Mouse (Mus musculus): Measurements from ENCODE around the gene Adgrf4. TPM values are rescaled to one million over a fixed set of nuclear protein-coding genes. Genes with fewer than 3 reads are reported as not detected.

The Adgrf4 gene
- polyA plus RNA-seq (2016; fragmentation: Nextera tagmentation; extraction: Ambion mirVana): not detected in 2 replicates

- Histone ChIP-seq H3K36me3 (no peaks in the 10 kb centered on the region), H3K27ac (replicated peaks) (no peak within 1 kb of the TSS), H3K4me1 (no peaks in the 10 kb centered on the region), H3K4me3 (no peak within 1 kb of the TSS), H3K9me3 (replicated peaks) (no peaks in the 10 kb centered on the region), H3K27me3 (ENCODE audit: low read depth, poor library complexity, severe bottlenecking) (no peaks in the 10 kb centered on the region)
- no peak for DNase-seq (ENCODE audit: low spot score)
- 91% methylated on average over 10 of the region's 10 CpGs for WGBS
Measured at GRCm38 (mm10) chr17:42692136-42692535, at the start of gene Adgrf4. Gene Adgrf4 (minus strand): TSS chr17:42692284.

- no peak within 1 kb of the TSS for H3K27ac ChIP-seq (replicated peaks)
- 38% methylated on average over 7 of the region's 7 CpGs for WGBS
- DNase-seq (ENCODE audit: low spot score): no peak
- H3K4me1 ChIP-seq: peaks cover 3% of the 10 kb centered on the region; the same call in 1 of the 2 replicates
- H3K27me3 ChIP-seq (ENCODE audit: low read depth, poor library complexity, severe bottlenecking): no peaks in the 10 kb centered on the region
- H3K4me3 ChIP-seq: no peak within 1 kb of the TSS
- H3K36me3 ChIP-seq: no peaks in the 10 kb centered on the region
- no peaks in the 10 kb centered on the region for H3K9me3 ChIP-seq (replicated peaks)
Measured at GRCm38 (mm10) chr17:42741801-42742217, 49.7 kb upstream of the Adgrf4 start, which contains the start of gene Adgrf2. Gene Adgrf2 (minus strand): TSS chr17:42742179.

GRCm38 (mm10) chr17:42738794-42739193 lies 46.7 kb upstream of the Adgrf4 start:
- DNase-seq (ENCODE audit: low spot score): no peak
- Histone ChIP-seq H3K27ac (replicated peaks) (no peak overlapping the region), H3K27me3 (ENCODE audit: low read depth, poor library complexity, severe bottlenecking) (no peaks in the 10 kb centered on the region), H3K36me3 (no peaks in the 10 kb centered on the region), H3K4me3 (no peak overlapping the region), H3K9me3 (replicated peaks) (no peaks in the 10 kb centered on the region), H3K4me1 (peaks cover 3% of the 10 kb centered on the region; the same call in 1 of the 2 replicates)
- 87% methylated on average over 6 of the region's 6 CpGs for WGBS

- H3K9me3 ChIP-seq (replicated peaks): no peaks in the 10 kb centered on the region
- no peak for DNase-seq (ENCODE audit: low spot score)
- WGBS: 59% methylated on average over 3 of the region's 3 CpGs
- no peaks in the 10 kb centered on the region for H3K4me1 ChIP-seq
- no peak overlapping the region for H3K4me3 ChIP-seq
- H3K27ac ChIP-seq (replicated peaks): no peak overlapping the region
- H3K36me3 ChIP-seq: no peaks in the 10 kb centered on the region
- H3K27me3 ChIP-seq (ENCODE audit: low read depth, poor library complexity, severe bottlenecking): no peaks in the 10 kb centered on the region
Measured at GRCm38 (mm10) chr17:42717161-42717560, 25.1 kb upstream of the Adgrf4 start.

GRCm38 (mm10) chr17:42714991-42715390 lies 22.9 kb upstream of the Adgrf4 start:
- Histone ChIP-seq H3K9me3 (replicated peaks) (no peaks in the 10 kb centered on the region), H3K4me3 (no peak overlapping the region), H3K36me3 (no peaks in the 10 kb centered on the region), H3K27me3 (ENCODE audit: low read depth, poor library complexity, severe bottlenecking) (no peaks in the 10 kb centered on the region), H3K4me1 (no peaks in the 10 kb centered on the region), H3K27ac (replicated peaks) (no peak overlapping the region)
- no peak for DNase-seq (ENCODE audit: low spot score)
- WGBS: 93% methylated on average over 7 of the region's 7 CpGs

- H3K4me3 ChIP-seq: no peak overlapping the region
- H3K27me3 ChIP-seq (ENCODE audit: low read depth, poor library complexity, severe bottlenecking): no peaks in the 10 kb centered on the region
- no peaks in the 10 kb centered on the region for H3K4me1 ChIP-seq
- H3K27ac ChIP-seq (replicated peaks): no peak overlapping the region
- H3K9me3 ChIP-seq (replicated peaks): no peaks in the 10 kb centered on the region
- no peaks in the 10 kb centered on the region for H3K36me3 ChIP-seq
- 89% methylated on average over 7 of the region's 7 CpGs for WGBS
- DNase-seq (ENCODE audit: low spot score): no peak
Measured at GRCm38 (mm10) chr17:42710717-42711116, 18.6 kb upstream of the Adgrf4 start.

GRCm38 (mm10) chr17:42705611-42706010 lies 13.5 kb upstream of the Adgrf4 start:
- WGBS: 86% methylated on average over 4 of the region's 4 CpGs
- no peaks in the 10 kb centered on the region for H3K27me3 ChIP-seq (ENCODE audit: low read depth, poor library complexity, severe bottlenecking)
- H3K4me3 ChIP-seq: no peak overlapping the region
- H3K27ac ChIP-seq (replicated peaks): no peak overlapping the region
- H3K4me1 ChIP-seq: no peaks in the 10 kb centered on the region
- H3K36me3 ChIP-seq: no peaks in the 10 kb centered on the region
- DNase-seq (ENCODE audit: low spot score): no peak
- H3K9me3 ChIP-seq (replicated peaks): no peaks in the 10 kb centered on the region

GRCm38 (mm10) chr17:42702198-42702597 lies 10.1 kb upstream of the Adgrf4 start:
- Histone ChIP-seq H3K36me3 (no peaks in the 10 kb centered on the region), H3K9me3 (replicated peaks) (no peaks in the 10 kb centered on the region), H3K27me3 (ENCODE audit: low read depth, poor library complexity, severe bottlenecking) (no peaks in the 10 kb centered on the region), H3K27ac (replicated peaks) (no peak overlapping the region), H3K4me3 (no peak overlapping the region), H3K4me1 (no peaks in the 10 kb centered on the region)
- 90% methylated on average over 9 of the region's 9 CpGs for WGBS
- DNase-seq (ENCODE audit: low spot score): no peak

GRCm38 (mm10) chr17:42694730-42695129 lies 2.6 kb upstream of the Adgrf4 start:
- H3K36me3 ChIP-seq: no peaks in the 10 kb centered on the region
- 85% methylated on average over 4 of the region's 4 CpGs for WGBS
- H3K4me3 ChIP-seq: no peak overlapping the region
- no peak for DNase-seq (ENCODE audit: low spot score)
- H3K27me3 ChIP-seq (ENCODE audit: low read depth, poor library complexity, severe bottlenecking): no peaks in the 10 kb centered on the region
- H3K27ac ChIP-seq (replicated peaks): no peak overlapping the region
- no peaks in the 10 kb centered on the region for H3K9me3 ChIP-seq (replicated peaks)
- H3K4me1 ChIP-seq: no peaks in the 10 kb centered on the region

GRCm38 (mm10) chr17:42690531-42690930 lies 1.6 kb downstream of the Adgrf4 start:
- H3K4me1 ChIP-seq: no peaks in the 10 kb centered on the region
- no peak for DNase-seq (ENCODE audit: low spot score)
- H3K36me3 ChIP-seq: no peaks in the 10 kb centered on the region
- no peak overlapping the region for H3K27ac ChIP-seq (replicated peaks)
- 92% methylated on average over 8 of the region's 8 CpGs for WGBS
- H3K27me3 ChIP-seq (ENCODE audit: low read depth, poor library complexity, severe bottlenecking): no peaks in the 10 kb centered on the region
- no peak overlapping the region for H3K4me3 ChIP-seq
- no peaks in the 10 kb centered on the region for H3K9me3 ChIP-seq (replicated peaks)

GRCm38 (mm10) chr17:42658634-42659422 lies 33.3 kb downstream of the Adgrf4 start:
- Histone ChIP-seq H3K4me1 (no peaks in the 10 kb centered on the region), H3K27ac (replicated peaks) (peak overlapping the region; percentile 42; the same call in 1 of the 2 replicates), H3K9me3 (replicated peaks) (no peaks in the 10 kb centered on the region), H3K36me3 (no peaks in the 10 kb centered on the region), H3K27me3 (ENCODE audit: low read depth, poor library complexity, severe bottlenecking) (no peaks in the 10 kb centered on the region), H3K4me3 (0 out of 2 replicates have a peak overlapping the region, but pooled peaks have one; percentile 11)
- 28% methylated on average over 14 of the region's 14 CpGs for WGBS
- DNase-seq (ENCODE audit: low spot score): peak; percentile 60

- WGBS: 85% methylated on average over 3 of the region's 3 CpGs
- no peak overlapping the region for H3K27ac ChIP-seq (replicated peaks)
- no peak overlapping the region for H3K4me3 ChIP-seq
- no peaks in the 10 kb centered on the region for H3K36me3 ChIP-seq
- no peaks in the 10 kb centered on the region for H3K4me1 ChIP-seq
- no peaks in the 10 kb centered on the region for H3K27me3 ChIP-seq (ENCODE audit: low read depth, poor library complexity, severe bottlenecking)
- H3K9me3 ChIP-seq (replicated peaks): no peaks in the 10 kb centered on the region
- DNase-seq (ENCODE audit: low spot score): no peak
Measured at GRCm38 (mm10) chr17:42643416-42643815, 48.7 kb downstream of the Adgrf4 start.

GRCm38 (mm10) chr17:42630206-42630605 lies 61.9 kb downstream of the Adgrf4 start:
- Histone ChIP-seq H3K36me3 (no peaks in the 10 kb centered on the region), H3K27ac (replicated peaks) (no peak overlapping the region), H3K4me3 (no peak overlapping the region), H3K4me1 (no peaks in the 10 kb centered on the region), H3K9me3 (replicated peaks) (no peaks in the 10 kb centered on the region), H3K27me3 (ENCODE audit: low read depth, poor library complexity, severe bottlenecking) (no peaks in the 10 kb centered on the region)
- no peak for DNase-seq (ENCODE audit: low spot score)
- WGBS: 91% methylated on average over 2 of the region's 2 CpGs
